8 mouse cellular contexts compared by ENCODE assay signal in genomic region chr14:24059747-24060146, GRCm38 (mm10). TPM values are rescaled to one million over a fixed set of nuclear protein-coding genes. Genes with fewer than 3 reads are reported as not detected.
DNase-seq lines count a peak whose midpoint lies in the region; ATAC-seq lines count a peak whose summit lies in the region.

No protein-coding gene starts in this region.

- H3K9me3 ChIP-seq in midbrain, embryonic 10.5 days (replicated peaks): no peaks in the 10 kb centered on the region
- no peaks in the 10 kb centered on the region for H3K9me3 ChIP-seq in midbrain, embryonic 13.5 days

- no peak overlapping the region for H3K9ac ChIP-seq in midbrain, embryonic 13.5 days (replicated peaks)

- intact Hi-C loops in gastrocnemius, postnatal 14 days (cut with DNase I; ENCODE audit: low total_unique reads): no loop called here

- ATAC-seq in midbrain, embryonic 13.5 days: no peak

- 37% methylated on average over 8 of the region's 8 CpGs for WGBS in midbrain, embryonic 10.5 days
- WGBS in midbrain, embryonic 13.5 days: 37% methylated on average over 8 of the region's 8 CpGs

- no peak overlapping the region for H3K4me3 ChIP-seq in midbrain, embryonic 10.5 days
- H3K4me3 ChIP-seq in midbrain, embryonic 13.5 days (replicated peaks): no peak overlapping the region

- H3K4me2 ChIP-seq in midbrain, embryonic 13.5 days (replicated peaks): no peak overlapping the region

- peak; percentile 52 to 83 for DNase-seq in adrenal gland, adult (ENCODE audit: inconsistent age in 2 of 2, low spot score in 1 of 2)
- DNase-seq in adrenal gland, postnatal 4 days (ENCODE audit: low spot score in 2 of 2): no peak
- peak; percentile 56 for DNase-seq in midbrain, embryonic 10.5 days (ENCODE audit: low spot score)
- peak; percentile 27 to 57 for DNase-seq in cerebellum, adult 18-20 months
- DNase-seq in gastrocnemius, postnatal 14 days: peak; percentile 27
- DNase-seq in lung, postnatal 36 days: peak; percentile 51
- no peak for DNase-seq in urinary bladder, adult 18-20 months (ENCODE audit: low spot score in 2 of 2)

- no peak overlapping the region for H3K27ac ChIP-seq in midbrain, embryonic 10.5 days (replicated peaks)
- no peak overlapping the region for H3K27ac ChIP-seq in midbrain, embryonic 13.5 days

- H3K4me1 ChIP-seq in midbrain, embryonic 10.5 days: no peaks in the 10 kb centered on the region
- H3K4me1 ChIP-seq in midbrain, embryonic 13.5 days (replicated peaks): no peaks in the 10 kb centered on the region

- no peaks in the 10 kb centered on the region for H3K27me3 ChIP-seq in midbrain, embryonic 10.5 days (ENCODE audit: low read depth, poor library complexity, severe bottlenecking)
- H3K27me3 ChIP-seq in midbrain, embryonic 13.5 days: no peaks in the 10 kb centered on the region

- no peaks in the 10 kb centered on the region for H3K36me3 ChIP-seq in midbrain, embryonic 10.5 days
- H3K36me3 ChIP-seq in midbrain, embryonic 13.5 days: no peaks in the 10 kb centered on the region

RNA-seq across cellular contexts. Expression of gene Kcnma1, which starts 45.5 kb away (rescaled TPM):
- total RNA-seq in adrenal gland, postnatal 4 days (2021): 10 to 100 TPM; 54.2 to 57.4 TPM
- 0.49 and 0.97 TPM in 2 replicates for polyA plus RNA-seq in midbrain, embryonic 10.5 days (2016; fragmentation: Nextera tagmentation; extraction: Ambion mirVana)
- 8.1 and 10.6 TPM in 2 replicates for polyA plus RNA-seq in midbrain, embryonic 13.5 days (2015; fragmentation: Nextera tagmentation; extraction: Ambion mirVana)
- 10 to 100 TPM; 35.5 to 50.7 TPM for total RNA-seq in gastrocnemius, postnatal 14 days (2021)

Comparison
In these comparisons a context has a peak if more than half of its experiments do, and no peak if none do; other contexts are left out.
1. DNase-seq: peak in adrenal gland, adult (2 of 2), midbrain, embryonic 10.5 days (single experiment), cerebellum, adult 18-20 months (2 of 2), gastrocnemius, postnatal 14 days (single experiment) and lung, postnatal 36 days (single experiment); none in adrenal gland, postnatal 4 days (0 of 2) and urinary bladder, adult 18-20 months (0 of 2).